Mouse (Mus musculus) liver, embryonic 14.5 days (tissue): ENCODE measurements at regions not wholly inside any gene's neighbourhood (a gene's known extent, or its start where the extent isn't known, plus 50 kb on each side); places are given as distances from the start of the nearest gene placed in this dataset.

Experiments
- ATAC-seq: fragments of 200-750 bp; cut with Nextera tagmentation; 2 replicates; pipeline ENCODE4 v1.8.0; 2017; ENCODE audit warnings: moderate number of reproducible peaks, mild to moderate bottlenecking, moderate library complexity; ENCODE audit not compliant: insufficient read depth
- DNase-seq, 3 experiments: peaks; one replicate each; pipeline ENCODE4 v3.0.0-alpha.2; 2012 to 2013; ENCODE audit warnings: low read depth in 3 of 3, low spot score in 3 of 3
- H3K27ac ChIP-seq: fragments of 300-500 bp; sonication (generic); 2 replicates; pipeline ENCODE4 v1.5.1; 2014; ENCODE audit warnings: moderate library complexity, mild to moderate bottlenecking, control low read depth, inconsistent platforms
- H3K27me3 ChIP-seq: fragments of 300-500 bp; sonication (generic); 2 replicates; pipeline ENCODE4 v1.6.1; 2014; ENCODE audit warnings: mild to moderate bottlenecking, low read length, moderate library complexity; ENCODE audit not compliant: control insufficient read depth, insufficient read depth
- H3K36me3 ChIP-seq: fragments of 300-500 bp; sonication (generic); replicated peaks from 2 replicates; pipeline ENCODE4 v1.6.1; 2014; ENCODE audit warnings: low read depth; ENCODE audit not compliant: control insufficient read depth, insufficient read depth
- H3K4me1 ChIP-seq, 2 experiments: fragments of 200-500 bp in 1 of 2; fragments of 300-500 bp in 1 of 2; sonication (generic) in 1 of 2; replicated peaks; 2 replicates each; pipeline ENCODE4 v1.6.1; 2012 to 2014; ENCODE audit warnings: antibody characterized with exemption in 1 of 2, inconsistent platforms in 1 of 2, low read length in 1 of 2; ENCODE audit not compliant: control insufficient read depth in 2 of 2, insufficient read depth in 2 of 2
- H3K4me2 ChIP-seq: fragments of 300-500 bp; sonication (generic); 2 replicates; pipeline ENCODE4 v1.6.1; 2014; ENCODE audit warnings: low read depth, mild to moderate bottlenecking, control low read depth, moderate library complexity
- H3K4me3 ChIP-seq, 2 experiments: fragments of 200-500 bp in 1 of 2; fragments of 300-500 bp in 1 of 2; sonication (generic) in 1 of 2; 2 replicates each; pipeline ENCODE4 v1.5.1; 2012 to 2014; ENCODE audit warnings: low read depth in 2 of 2, low read length in 2 of 2, mild to moderate bottlenecking in 2 of 2, control low read depth in 1 of 2, inconsistent platforms in 1 of 2, moderate library complexity in 1 of 2; ENCODE audit not compliant: insufficient read depth in 1 of 2
- H3K9ac ChIP-seq: fragments of 300-500 bp; sonication (generic); replicated peaks from 2 replicates; pipeline ENCODE4 v1.6.1; 2014; ENCODE audit warnings: mild to moderate bottlenecking, control low read depth, moderate library complexity
- H3K9me3 ChIP-seq: fragments of 300-500 bp; sonication (generic); 2 replicates; pipeline ENCODE4 v1.6.1; 2016; ENCODE audit warnings: low read length, mixed read lengths; ENCODE audit not compliant: control insufficient read depth
- CTCF ChIP-seq: IDR thresholded peaks from 2 replicates; pipeline ENCODE4 v1.5.1; 2016; ENCODE audit warnings: antibody characterized with exemption, low read depth, control low read depth
- EP300 ChIP-seq: IDR thresholded peaks from 2 replicates; pipeline ENCODE4 v1.6.1; 2016; ENCODE audit warnings: antibody characterized with exemption, low read depth
- WGBS: fragments of 180-500 bp; shearing (Covaris S2); extraction: QIAGEN DNeasy Blood & Tissue Kit; methylation state at CpG from one replicate; pipeline ENCODE4 v1.1.7; 2014; ENCODE audit not compliant: insufficient replicate concordance; 5-methylcytosine and 5-hydroxymethylcytosine counted together

DNA sequence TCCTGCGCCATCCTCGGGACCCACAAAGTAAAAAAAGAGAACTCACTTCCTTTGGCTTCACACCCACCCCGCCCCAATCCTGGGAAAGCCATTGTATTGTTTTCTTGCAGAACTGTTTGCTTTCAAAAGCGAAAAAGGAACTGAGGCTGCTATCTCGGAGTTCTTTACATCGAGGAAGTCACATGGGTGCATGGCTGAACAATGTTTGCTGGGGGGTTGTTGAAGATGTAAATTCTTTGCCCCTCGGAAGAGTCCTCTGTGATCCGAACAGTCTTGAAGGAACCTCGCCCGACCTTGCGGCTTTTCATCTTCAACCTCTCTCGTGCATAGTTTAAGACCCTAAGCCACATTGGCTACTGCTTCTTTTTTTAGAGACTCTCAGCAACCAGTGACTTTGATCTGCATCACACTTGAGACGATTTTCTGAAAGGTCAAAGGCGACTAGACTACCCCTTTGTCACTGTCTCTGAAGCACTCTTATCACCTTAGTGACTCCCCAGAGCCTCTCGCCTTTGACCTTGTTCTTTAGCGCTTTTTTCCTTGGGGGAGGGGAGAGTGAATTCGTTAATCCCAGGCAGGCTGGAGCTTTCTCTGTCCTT, 197.9 kb downstream of the Dusp6 start:
- no peak for TF ChIP-seq CTCF
- 0 out of 2 replicates have a peak, but pooled peaks have one; percentile 6 for TF ChIP-seq EP300
- Histone ChIP-seq H3K27me3 (no peaks in the 10 kb centered on the region; the same call in 1 of the 2 replicates), H3K4me2 (peak overlapping the region; percentile 64), H3K27ac (no peak overlapping the region; the same call in 1 of the 2 replicates), H3K9ac (no peak overlapping the region), H3K4me1 (peaks cover 0 to 18% of the 10 kb centered on the region in 2 experiments; a peak in 2 of 4 replicates), H3K4me3 (peak overlapping the region; percentile 43 to 47), H3K36me3 (no peaks in the 10 kb centered on the region), H3K9me3 (no peaks in the 10 kb centered on the region)
- peak; percentile 33; the same call in 1 of the 2 replicates for ATAC-seq
- WGBS, result under 1% methylated on average over 17 of the region's 17 CpGs
- peak in 1 of 3 experiments; percentile 24 for DNase-seq

DNA sequence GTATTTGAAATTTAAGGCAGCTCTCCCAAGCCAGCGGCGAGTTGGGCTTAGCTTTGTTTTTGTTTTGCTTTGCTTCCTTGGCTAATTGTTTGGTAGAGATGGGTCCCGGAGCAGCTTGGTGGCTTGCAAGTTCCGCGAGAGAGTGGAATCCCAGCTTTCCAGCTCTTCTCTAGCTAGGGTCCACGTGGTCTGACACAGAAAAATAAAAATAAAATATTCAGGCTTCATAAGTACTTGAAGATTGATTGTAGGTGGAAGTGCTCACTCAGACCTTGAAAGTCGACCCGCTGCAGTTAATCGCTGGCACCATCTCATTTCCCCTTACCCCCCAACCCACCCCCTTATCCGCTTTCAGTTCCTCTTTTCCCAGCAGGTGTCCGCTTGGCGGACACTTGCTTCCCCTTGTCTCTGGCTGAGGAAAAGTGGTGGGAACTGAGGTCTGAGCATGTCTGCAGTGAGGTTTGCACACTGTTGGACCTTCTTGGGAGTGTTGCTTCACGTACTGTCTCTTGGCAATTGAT, 198.5 kb downstream of the Dusp6 start:
- Histone ChIP-seq H3K27ac (no peak overlapping the region; the same call in 1 of the 2 replicates), H3K9ac (no peak overlapping the region), H3K36me3 (no peaks in the 10 kb centered on the region), H3K9me3 (no peaks in the 10 kb centered on the region), H3K4me2 (peak overlapping the region; percentile 64), H3K4me3 (peak overlapping the region; percentile 43 to 47), H3K4me1 (peaks cover 0 to 19% of the 10 kb centered on the region in 2 experiments; a peak in 3 of 4 replicates), H3K27me3 (no peaks in the 10 kb centered on the region; the same call in 1 of the 2 replicates)
- ATAC-seq (peak; percentile 14; the same call in 1 of the 2 replicates), DNase-seq (peak in 1 of 3 experiments; percentile 17)
- 0% methylated on average over 13 of the region's 13 CpGs for WGBS
- no peak for TF ChIP-seq CTCF
- TF ChIP-seq EP300, result no peak

DNA sequence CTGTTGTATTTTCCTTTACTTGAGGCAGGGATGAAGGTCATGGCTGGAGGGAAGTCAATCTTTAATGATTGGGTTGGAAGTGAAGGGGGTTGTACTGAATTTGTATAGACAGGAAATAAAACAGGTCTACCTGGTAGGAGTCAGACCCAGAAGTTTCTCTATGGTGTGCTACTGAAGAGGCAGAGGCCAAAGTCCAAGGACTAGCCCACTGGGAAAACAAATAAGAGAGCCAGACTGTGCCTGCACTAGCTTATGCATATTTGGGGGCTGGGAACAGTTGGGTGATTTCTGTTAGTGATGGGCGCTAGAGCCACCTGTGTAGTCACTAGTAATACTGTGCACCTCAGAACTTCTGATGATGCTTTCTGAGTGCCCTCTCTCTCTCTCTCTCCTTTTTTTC, 203.7 kb downstream of the Dusp6 start:
- Histone ChIP-seq H3K27ac (no peak overlapping the region), H3K4me3 (no peak overlapping the region), H3K36me3 (no peaks in the 10 kb centered on the region), H3K4me2 (0 out of 2 replicates have a peak overlapping the region, but pooled peaks have one; percentile 6), H3K9ac (no peak overlapping the region), H3K27me3 (no peaks in the 10 kb centered on the region), H3K4me1 (peaks cover 0 to 15% of the 10 kb centered on the region in 2 experiments; a peak in 3 of 4 replicates), H3K9me3 (no peaks in the 10 kb centered on the region)
- TF ChIP-seq CTCF, result no peak
- no peak for TF ChIP-seq EP300
- ATAC-seq (no peak), DNase-seq (no peak)
- 63% methylated on average over 1 of the region's 1 CpGs for WGBS

DNA sequence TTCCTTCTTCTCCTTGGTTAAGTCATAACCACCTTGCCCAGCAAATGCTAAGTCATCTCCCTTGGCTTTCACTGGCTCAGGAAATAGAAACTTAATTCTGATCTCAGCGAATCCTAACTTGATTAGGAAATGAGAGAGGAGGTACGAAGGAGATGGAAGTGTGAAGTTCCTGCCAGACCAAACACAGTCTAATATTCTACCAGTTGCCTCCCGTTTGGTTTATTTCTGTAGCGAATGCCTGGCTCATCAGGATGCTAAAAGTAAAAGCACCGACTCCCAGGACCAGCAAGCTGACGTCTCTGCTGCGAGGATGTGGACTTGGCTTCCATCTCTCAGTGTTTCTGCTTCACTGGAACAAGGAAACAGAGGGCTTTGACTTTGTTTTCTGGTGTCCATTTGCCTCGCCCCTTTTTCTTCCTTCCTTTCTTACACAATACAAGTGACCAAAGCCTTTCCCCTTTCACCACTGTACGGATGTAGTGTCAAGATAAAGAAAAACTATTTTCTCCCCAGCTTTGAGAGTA, 204.3 kb downstream of the Dusp6 start:
- no peaks in the 10 kb centered on the region for H3K36me3 ChIP-seq
- no peak overlapping the region; the same call in 1 of the 2 replicates for H3K4me2 ChIP-seq
- no peaks in the 10 kb centered on the region for H3K9me3 ChIP-seq
- H3K4me3 ChIP-seq, result no peak overlapping the region
- no peaks in the 10 kb centered on the region for H3K27me3 ChIP-seq
- TF ChIP-seq CTCF (no peak), EP300 (no peak)
- no peak overlapping the region for H3K9ac ChIP-seq
- peaks cover 0 to 12% of the 10 kb centered on the region in 2 experiments; a peak in 3 of 4 replicates for H3K4me1 ChIP-seq
- DNase-seq (no peak), ATAC-seq (no peak)
- 11% methylated on average over 9 of the region's 9 CpGs for WGBS
- no peak overlapping the region for H3K27ac ChIP-seq

DNA sequence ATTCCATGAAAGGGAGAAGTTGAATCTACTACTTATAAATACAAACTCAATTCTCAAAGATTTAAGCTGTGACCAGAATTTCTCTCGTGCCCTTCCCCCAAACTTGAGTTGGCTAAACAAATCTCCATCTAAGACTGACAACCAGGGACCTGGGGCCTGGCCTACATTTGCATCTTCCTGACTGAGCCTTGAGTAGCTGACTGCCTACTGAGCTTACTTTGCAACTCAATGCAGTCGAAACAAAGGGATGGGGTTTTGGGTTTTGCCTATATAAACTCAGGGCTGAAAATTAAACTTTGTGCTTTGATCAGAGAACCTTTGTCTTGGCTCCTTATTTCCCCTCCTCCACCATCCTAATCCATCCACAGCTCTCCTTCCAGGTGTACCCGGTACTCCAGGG, 205.9 kb downstream of the Dusp6 start:
- Histone ChIP-seq H3K4me3 (no peak overlapping the region), H3K27ac (no peak overlapping the region), H3K4me2 (no peak overlapping the region), H3K4me1 (peaks cover 0 to 12% of the 10 kb centered on the region in 2 experiments; a peak in 3 of 4 replicates), H3K9ac (no peak overlapping the region), H3K27me3 (no peaks in the 10 kb centered on the region), H3K36me3 (no peaks in the 10 kb centered on the region), H3K9me3 (no peaks in the 10 kb centered on the region)
- TF ChIP-seq CTCF, result no peak
- no peak for TF ChIP-seq EP300
- 48% methylated on average over 3 of the region's 3 CpGs for WGBS
- ATAC-seq (no peak), DNase-seq (no peak)
